Mouse (Mus musculus) gastrocnemius, postnatal 14 days (tissue): ENCODE measurements at regions not wholly inside any gene's neighbourhood (a gene's known extent, or its start where the extent isn't known, plus 50 kb on each side); places are given as distances from the start of the nearest gene placed in this dataset.

Experiments
- DNase-seq: peaks from one replicate; pipeline ENCODE4 v3.0.0; 2021; ENCODE audit warnings: mixed read lengths
- intact Hi-C: fragments of 180-260 bp; cut with DNase I; formaldehyde crosslinking; loops from one replicate; pipeline ENCODE4 v1.15.1; 2025; ENCODE audit warnings: low total_unique reads

DNA sequence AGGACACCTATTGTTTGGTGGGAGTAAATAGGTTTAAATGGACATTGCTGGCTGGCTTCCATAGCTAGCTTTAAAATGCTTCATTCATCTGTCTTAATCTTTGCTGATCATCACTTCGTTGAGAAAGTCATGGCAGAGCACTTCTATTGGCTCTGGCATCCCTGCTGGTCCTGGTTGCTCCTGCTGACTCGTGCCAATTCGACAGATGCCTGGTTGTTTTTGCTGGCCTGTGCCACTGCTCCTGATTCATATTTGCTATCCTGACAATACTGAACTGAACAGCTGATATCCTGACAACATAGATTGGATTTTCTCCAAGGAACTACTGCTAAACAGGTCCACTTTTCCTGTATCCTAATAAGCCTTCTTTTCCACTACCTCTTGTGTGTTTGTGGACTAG is 417.1 kb downstream of the Col12a1 start:
- DNase-seq: no peak
- intact Hi-C loops: no loop called here

DNA sequence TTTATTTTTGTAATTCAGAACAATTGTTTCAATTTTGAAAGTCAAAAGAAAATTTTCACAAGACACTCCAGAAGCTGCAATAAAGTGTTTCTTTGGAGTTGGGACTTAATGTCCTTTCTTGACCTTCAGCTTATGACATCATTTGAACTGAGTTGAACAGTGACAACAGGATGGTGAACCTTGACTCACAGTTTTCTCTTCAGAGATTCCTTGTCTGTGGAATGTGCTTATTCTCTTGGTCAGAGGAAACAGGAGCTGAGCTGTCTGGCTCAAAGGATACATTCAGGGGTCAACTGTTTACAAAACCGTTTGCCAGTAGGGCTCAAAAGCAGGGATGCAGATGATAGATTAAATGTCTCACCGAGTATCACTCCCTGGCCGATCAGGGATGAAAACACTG is 408.0 kb downstream of the Col12a1 start:
- DNase-seq: no peak
- intact Hi-C loops: no loop called here

DNA sequence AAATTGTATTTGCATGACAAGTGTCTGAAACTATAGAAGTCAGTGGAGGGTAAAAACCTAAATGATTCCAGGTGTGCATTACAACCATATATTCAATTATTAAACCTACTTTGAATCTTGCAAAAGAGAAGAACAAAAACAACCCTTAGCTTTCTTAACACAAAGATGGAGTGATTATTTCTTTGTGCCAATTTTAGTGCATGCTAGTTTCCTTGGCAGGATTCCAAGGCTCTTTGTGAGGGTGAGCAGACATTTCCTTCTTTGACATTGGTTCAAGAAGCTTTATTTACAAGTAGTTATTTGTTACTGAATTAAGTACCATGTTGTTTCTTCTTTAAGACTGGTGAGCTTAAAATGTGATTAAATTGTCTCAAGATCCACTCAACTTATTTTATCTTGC is 401.2 kb downstream of the Col12a1 start:
- intact Hi-C loops: no loop called here
- no peak for DNase-seq

DNA sequence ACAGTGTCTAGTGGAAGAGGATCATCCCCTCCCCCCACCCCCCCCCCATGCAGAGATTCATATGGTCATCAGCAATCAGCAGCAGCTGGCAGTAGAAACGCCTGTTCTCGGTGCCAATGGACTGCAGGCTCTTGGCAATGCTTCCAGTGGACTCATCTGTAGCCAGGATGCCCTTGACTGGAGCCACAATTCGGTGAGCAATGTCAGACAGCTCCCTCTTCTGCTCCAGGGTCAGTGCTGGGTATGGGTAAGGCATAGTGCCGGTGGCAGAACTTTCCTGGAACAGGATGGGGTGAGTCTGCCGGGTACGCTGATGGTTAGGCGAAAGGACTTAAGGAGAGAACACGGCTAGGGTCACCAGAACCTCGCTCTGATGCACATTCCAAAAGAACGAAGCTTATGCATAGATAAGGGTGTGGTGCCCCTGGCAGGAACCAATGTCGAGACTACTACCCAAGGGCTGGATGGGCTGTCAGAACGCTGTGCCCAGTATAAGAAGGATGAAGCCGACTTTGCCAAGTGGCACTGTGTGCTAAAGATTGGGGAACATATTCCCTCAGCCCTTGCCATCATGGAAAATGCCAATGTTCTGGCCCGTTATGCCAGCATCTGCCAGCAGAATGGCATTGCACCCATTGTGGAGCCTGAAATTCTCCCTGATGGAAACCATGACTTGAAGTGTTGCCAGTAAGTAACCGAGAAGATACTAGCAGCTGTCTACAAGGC is 372.1 kb downstream of the Col12a1 start:
- intact Hi-C loops: no loop called here
- peak; percentile 15 for DNase-seq

DNA sequence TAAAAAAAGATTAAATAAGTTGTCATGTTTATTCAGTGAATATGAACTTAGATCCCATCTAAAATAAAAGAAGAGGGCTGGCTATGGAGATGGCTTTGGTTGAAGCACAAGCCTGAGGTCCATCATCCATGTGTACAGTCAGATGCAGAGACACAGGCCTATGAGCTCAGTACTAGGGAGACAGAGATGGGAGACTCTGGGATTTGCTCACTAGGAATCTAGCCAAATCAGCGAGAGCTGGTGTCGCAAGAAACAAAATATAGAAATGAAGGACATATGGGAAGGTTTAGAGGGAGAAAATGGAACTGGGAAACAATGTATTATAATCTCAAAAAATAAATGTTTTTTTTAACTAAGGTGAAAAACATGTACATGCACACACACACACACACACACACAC is 326.6 kb downstream of the Col12a1 start:
- no peak for DNase-seq
- intact Hi-C loops: no loop called here

DNA sequence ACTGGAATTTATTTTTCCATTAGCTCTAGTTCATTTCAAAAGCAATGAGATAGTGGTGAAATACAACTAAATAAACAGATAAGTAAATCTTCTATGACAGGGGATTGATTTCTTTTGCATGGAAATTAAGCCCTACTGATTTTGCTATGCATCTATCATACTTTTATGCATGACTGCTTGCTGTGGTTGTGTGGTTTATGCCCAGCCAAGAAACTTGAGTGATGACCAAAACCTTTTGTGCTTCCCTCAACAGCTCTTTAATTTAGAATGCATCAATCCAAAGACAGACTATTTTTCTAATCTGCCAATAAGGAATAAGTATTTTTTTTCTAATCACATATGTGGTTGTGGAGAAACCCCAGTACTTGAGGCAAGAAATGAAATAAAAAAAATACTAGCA is 303.6 kb downstream of the Col12a1 start:
- intact Hi-C loops: no loop called here
- DNase-seq: no peak

DNA sequence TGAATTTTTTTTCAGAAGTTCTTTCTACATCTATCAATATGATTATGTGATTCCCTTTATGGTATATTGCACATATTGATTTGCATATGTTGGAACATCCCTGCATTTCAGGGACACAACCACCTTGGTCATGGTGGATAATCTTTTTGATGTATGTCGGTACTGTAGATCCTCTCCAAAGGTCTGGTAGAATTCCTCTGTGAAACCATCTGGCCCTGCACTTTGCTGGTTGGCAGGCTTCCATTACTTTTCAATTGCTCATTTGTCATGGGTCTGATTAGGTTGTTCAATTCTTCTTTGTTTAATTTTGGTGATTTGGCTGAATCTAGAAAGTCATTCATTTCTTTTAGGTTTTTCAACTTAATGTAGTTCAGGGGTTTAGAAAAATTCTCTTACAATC is 288.2 kb downstream of the Col12a1 start:
- no peak for DNase-seq
- intact Hi-C loops: no loop called here

DNA sequence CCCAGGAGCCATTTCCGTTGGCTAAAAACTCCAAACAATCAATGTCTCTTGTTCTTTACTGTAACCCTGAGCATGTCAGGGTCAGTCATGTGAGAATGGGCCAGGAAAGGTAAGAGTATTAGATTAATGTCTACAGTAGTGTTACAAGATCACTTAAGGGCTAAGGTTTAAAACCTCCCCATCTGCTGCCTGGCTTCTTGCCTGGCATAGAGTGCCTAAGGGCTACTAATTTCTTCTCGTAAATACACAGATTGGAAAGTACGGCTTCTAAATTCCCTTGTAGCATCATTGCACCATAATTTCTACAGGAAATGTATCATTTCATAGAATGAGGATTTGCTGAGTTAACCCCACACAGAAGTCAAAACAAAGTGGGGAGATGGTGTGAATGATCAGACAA is 281.0 kb downstream of the Col12a1 start:
- no peak for DNase-seq
- intact Hi-C loops: no loop called here

DNA sequence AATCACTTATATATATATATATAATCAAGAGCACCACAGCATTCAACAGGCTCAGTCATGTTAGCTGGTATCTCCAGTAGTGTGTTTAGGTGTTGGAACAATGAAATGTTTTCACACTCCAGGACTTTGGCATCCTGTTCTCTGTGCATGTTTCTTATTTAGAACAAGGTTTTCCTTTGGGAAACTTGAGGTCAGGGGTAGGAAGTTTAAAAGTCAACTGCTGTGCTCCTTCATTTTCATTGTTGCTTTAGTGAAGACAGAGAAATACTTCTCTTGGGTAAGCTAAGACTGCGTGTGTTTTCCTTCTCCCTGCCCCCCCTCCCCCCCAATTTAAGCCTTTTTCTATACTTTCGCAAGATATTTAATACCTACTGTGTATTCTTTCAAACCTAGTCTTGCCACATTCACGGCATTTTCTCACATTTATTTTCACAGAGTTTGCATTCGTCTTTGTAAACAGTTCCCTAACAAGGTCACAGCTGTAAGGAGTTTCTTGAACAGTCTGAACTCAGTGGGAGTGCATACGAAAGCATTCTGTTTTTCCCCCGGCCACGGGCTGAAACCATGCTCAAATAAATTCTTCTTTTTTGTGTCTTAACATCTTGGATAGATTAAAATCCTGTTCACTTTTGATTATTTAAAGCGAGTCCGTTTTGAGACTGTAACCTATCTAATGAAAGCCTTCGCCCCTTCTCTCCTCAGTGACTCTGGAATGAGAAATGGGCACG is 279.2 kb downstream of the Col12a1 start:
- no peak for DNase-seq
- intact Hi-C loops: no loop called here

DNA sequence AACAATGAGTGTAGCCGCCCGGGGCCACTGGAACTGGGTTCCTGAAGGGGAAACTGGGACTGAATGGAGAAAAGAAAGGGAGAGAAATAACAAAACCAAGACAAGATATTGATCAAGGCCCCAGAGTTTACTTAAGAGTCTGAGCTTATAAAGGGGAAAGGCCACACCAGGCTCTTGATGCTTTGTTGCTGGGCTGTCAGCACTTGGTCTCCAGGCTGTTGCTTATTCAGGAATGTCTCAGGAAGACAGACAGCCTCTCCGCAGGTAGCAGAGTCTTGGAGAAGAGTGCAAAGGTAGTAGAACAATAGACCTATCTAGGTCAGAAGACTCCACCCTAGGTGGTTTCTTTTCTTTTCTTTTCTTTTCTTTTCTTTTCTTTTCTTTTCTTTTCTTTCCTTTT is 263.4 kb downstream of the Col12a1 start:
- DNase-seq: no peak
- intact Hi-C loops: no loop called here

DNA sequence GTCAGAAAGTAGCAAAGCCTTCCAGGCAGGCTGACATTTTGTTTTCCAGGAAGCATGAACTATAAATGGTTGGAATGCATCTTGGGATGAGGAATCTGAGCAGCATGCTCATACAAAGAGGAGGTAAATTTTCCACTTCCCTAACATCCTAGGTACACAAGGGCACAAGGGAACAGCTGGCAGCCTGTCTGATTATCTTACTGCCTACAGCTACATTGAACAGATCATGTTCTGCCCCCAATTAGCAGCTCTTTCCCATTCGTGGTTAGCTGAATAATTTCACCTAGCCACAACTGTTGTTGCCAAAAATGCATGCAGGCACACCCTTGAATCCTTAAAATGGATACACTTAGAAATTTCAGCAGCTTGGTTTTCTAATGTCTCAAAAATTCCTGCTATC is 239.5 kb downstream of the Col12a1 start:
- DNase-seq: no peak
- intact Hi-C loops: no loop called here

DNA sequence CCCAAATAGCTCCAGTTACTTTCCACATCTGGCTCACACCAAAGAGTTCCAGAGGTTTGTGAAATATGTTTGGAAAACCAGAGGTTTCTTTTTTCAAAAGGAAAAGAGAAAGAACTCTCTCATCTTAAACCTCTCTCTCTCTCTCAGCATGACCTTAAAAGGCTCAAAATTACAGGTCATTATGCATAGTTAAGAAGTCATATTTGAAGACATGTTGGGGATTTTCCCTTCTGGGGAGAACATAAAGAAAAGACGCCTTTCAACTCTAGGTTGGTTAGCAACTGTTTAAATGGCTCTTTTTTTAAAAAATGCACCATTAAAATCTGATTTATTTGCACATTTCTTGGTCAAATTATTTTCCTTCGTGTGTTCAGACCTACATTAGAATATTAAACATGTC is 218.4 kb downstream of the Col12a1 start:
- intact Hi-C loops: no loop called here
- DNase-seq: no peak

DNA sequence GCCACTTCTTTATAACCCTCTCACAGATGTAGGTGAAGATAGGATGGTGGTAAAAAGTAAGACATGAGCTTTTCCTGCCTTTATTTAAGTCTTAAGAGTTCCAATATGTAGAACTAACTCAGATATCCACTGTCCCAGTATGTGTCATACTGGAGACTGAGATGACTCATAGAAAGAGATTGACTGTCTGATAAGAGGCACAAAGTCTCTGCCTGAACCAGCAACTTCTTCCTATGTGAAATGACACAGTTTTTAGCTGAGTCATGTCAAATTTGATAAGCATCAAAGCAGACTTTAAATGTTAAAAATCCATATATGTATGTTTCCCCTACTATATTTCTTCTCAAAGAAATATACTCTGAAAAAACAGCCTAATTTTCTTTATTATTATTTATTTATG is 216.6 kb downstream of the Col12a1 start:
- no peak for DNase-seq
- intact Hi-C loops: no loop called here

DNA sequence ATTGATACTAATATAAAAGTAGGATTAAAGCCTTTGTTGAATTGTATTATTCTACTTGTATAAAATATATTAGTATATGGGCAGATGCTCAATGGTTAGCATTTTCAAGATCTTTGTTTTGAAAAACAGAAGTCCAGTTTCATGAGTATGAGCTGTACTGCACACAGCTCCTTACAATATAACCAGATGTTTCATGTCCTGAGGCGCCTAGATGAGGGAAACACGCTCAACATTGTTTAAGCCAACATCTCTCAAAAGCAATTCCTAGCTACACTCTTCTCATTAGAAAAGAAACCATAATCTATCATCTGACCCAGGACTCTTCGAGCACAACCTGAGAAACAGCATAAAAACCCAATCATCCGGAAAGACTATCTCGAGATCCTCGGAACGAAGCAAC is 202.2 kb downstream of the Col12a1 start:
- DNase-seq: no peak
- intact Hi-C loops: no loop called here

DNA sequence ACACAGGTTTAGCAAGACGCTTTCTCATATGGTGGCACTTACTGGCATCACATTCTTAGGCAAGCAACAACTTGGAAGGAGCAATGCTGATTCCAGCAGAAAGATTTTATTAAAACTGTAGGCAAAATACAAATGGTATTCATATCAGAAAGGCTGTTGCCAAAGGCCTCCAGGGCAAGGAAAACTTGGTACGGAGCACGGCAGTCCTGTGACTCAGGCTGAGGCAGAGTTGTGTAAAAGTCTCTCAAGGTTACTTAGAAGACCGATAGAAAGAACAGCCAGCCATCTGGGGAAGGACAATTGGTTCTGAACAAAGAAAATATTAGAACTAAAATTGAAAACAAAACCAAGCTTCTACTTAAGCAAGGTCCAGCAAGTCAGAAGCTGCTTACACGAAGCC is 201.2 kb downstream of the Col12a1 start:
- intact Hi-C loops: no loop called here
- peak; percentile 8 for DNase-seq

DNA sequence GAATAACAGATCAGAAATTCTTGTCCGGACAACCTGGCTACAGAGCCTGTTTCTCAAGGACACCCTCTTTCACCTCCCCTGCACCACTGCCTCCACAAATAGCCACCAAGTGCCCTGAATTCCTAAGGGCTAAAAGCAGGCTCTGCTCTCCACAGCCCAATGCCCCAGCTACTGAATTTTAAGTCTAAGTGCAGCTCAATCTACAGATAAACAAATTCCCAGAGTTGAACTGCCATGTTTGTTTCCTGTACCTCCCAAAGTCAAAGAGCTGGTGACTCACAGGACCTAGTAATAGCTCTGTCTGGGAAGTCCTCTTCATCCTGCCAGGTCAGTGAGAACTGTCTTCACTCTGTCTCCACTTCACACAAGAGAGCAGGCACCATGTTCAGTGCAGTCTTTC is 200.0 kb downstream of the Col12a1 start:
- intact Hi-C loops: no loop called here
- DNase-seq: no peak

DNA sequence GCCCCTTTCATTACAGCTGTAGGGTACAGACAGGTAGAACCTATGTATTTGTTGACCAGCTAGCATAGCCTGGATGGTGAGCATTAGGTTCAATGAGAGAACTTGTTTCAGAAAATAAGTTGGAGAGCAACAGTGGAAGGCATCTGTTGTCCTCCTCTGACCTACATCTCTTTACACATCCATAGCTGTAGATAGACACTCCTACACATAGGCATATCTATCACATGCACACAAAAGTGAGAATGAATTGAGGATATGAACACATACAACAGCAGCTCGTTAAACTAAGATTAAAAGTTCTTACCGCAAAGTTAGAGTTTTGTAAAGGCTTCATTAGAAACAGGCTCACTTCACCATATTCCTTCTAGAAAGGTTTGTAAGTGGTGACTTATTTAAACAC is 198.1 kb downstream of the Col12a1 start:
- DNase-seq: no peak
- intact Hi-C loops: no loop called here

DNA sequence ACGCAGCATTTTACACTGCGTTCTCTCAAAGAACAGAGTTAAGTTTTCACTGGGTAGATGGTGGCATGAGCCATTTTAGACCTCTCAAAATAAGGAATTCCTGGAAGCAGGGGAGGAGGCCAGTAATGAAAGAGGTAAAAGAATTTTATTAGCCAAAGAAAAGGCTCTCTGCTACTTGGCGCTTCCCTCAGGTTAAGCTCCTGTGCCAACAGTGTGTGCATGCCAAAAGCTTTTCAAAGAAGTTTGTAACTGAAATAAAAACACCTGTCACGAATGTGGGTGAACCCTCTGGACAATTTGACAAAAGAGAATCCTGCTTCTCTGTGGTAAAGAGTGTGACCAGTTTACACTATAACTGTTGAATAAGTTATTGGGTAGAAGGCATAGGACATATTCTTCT is 195.6 kb downstream of the Col12a1 start:
- no peak for DNase-seq
- intact Hi-C loops: no loop called here

DNA sequence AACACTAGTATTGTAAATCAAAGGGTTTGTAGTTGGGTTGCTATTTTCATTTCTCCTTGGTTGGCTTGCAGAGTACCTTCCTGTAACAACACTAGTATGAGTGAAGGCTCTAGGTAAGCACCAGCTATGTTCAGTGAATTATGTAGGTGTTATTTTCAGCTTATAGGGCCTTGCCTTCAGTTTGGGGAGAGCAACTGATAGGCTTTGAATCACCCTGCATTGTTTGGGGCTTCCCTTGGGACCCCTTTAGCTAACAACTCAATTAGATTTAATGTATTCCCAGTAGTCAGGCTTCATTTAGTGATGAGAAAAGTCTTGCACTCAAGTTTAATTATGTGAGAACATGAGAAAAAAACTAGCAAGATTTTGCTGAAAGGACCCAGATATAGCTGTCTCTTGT is 193.6 kb downstream of the Col12a1 start:
- DNase-seq: no peak
- intact Hi-C loops: no loop called here

DNA sequence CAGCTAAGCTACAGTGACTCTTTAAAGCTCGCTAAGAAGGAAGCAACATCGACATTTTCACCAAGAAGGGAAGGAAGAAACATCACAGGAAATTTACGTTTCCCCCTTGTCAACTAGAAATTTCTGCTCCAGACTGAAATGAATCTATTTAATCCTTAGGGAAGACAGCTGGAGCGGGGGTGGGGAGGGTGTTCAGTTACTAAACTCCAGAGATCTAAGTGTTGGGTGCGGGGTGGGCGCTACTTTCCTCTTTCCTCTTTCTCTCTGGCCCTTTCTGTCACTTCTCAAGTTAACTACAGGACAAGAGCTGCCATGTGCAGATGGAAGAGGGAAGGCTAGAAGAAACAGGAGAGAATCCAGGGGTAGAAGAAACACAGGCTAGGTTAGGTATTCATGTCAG is 192.2 kb downstream of the Col12a1 start:
- intact Hi-C loops: no loop called here
- DNase-seq: no peak

DNA sequence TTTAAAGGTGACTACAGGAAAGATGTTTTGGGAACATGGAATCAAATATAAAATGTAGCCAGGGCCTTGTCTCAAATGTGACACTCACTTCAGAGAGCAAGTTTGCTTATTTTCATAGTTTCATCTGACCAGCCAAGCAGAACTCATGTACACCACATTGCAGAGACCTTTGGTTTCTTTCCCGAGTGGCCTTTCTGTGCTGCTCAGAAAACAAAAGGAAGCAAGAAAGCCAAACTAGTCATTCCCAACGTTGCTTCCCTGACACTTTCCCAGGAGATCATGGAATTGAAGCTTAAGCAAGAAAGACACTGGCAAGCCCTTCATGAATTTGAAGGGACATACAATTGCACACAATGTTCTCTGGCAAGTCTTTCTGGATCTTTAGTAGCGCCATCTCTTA is 191.3 kb downstream of the Col12a1 start:
- intact Hi-C loops: no loop called here
- DNase-seq: no peak
